Mouse (Mus musculus) CH12.LX (cell line): ENCODE measurements at regions not wholly inside any gene's neighbourhood (a gene's known extent, or its start where the extent isn't known, plus 50 kb on each side); places are given as distances from the start of the nearest gene placed in this dataset.

ENCODE experiments used
- IRF4 ChIP-seq: IDR thresholded peaks from 2 replicates; pipeline ENCODE4 v1.6.1; 2014; ENCODE audit warnings: low read depth, mild to moderate bottlenecking, inconsistent platforms, low read length, improper control_type of control experiment
- JUND ChIP-seq: conservative IDR thresholded peaks from 2 replicates; pipeline ENCODE4 v1.6.1; 2011; ENCODE audit warnings: low read depth, low read length, improper control_type of control experiment
- MAX ChIP-seq: IDR thresholded peaks from 2 replicates; pipeline ENCODE4 v1.6.1; 2011; ENCODE audit warnings: low read length, improper control_type of control experiment
- MAZ ChIP-seq: IDR thresholded peaks from 2 replicates; pipeline ENCODE4 v1.6.1; 2012; ENCODE audit warnings: low read depth, mild to moderate bottlenecking, inconsistent platforms, low read length, improper control_type of control experiment, moderate library complexity
- MXI1 ChIP-seq: IDR thresholded peaks from 2 replicates; pipeline ENCODE4 v1.6.1; 2011; ENCODE audit warnings: mild to moderate bottlenecking, low read depth, low read length, improper control_type of control experiment
- POLR2A ChIP-seq: IDR thresholded peaks from 2 replicates; pipeline ENCODE4 v1.6.1; 2011; ENCODE audit warnings: low read depth, mild to moderate bottlenecking, improper control_type of control experiment, low read length
- SIN3A ChIP-seq: IDR thresholded peaks from 2 replicates; pipeline ENCODE4 v1.6.1; 2012; ENCODE audit warnings: low read length, improper control_type of control experiment, inconsistent platforms
- TCF12 ChIP-seq: IDR thresholded peaks from 2 replicates; pipeline ENCODE4 v1.6.1; 2014; ENCODE audit warnings: low read depth, mild to moderate bottlenecking, inconsistent platforms, low read length, improper control_type of control experiment
- ZC3H11A ChIP-seq: IDR thresholded peaks from 2 replicates; pipeline ENCODE4 v1.6.1; 2012; ENCODE audit warnings: low read depth, mild to moderate bottlenecking, inconsistent platforms, low read length, improper control_type of control experiment

- TF ChIP-seq MAZ (no peak), MAX (no peak), ZC3H11A (no peak), SIN3A (no peak), JUND (no peak), IRF4 (no peak), MXI1 (no peak), TCF12 (no peak), POLR2A (no peak)
Observed at GRCm38 (mm10) chr11:41524979-41525378, 475.7 kb downstream of the Gabrg2 start.
